ENCODE assay signal across 13 mouse cellular contexts in genomic region chr1:140659607-140660340, GRCm38 (mm10).
A peak's percentile ranks its signal among the peaks of the same experiment; 100 is the strongest.
DNase-seq lines count a peak whose midpoint lies in the region; TF ChIP-seq lines count a peak whose summit lies in the region.
"Had no signal": no experiment of that assay in that cellular context is flagged by ENCODE, and none has a peak within 500 bp of the region (broad histone marks: within the 10 kb centered on the region; RNA-seq: fewer than 3 reads in every experiment).

No protein-coding gene starts in this region.

- no peak overlapping the region for H3K27ac ChIP-seq in left cerebral cortex, adult 2 months
- H3K27ac ChIP-seq: embryonic facial prominence, embryonic 12.5 days; heart, embryonic 13.5 days; liver, embryonic 15.5 days; midbrain, embryonic 12.5 days had no signal

- H3K4me3 ChIP-seq in left cerebral cortex, adult 2 months, result no peak overlapping the region
- H3K4me3 ChIP-seq: embryonic facial prominence, embryonic 12.5 days; heart, embryonic 13.5 days; liver, embryonic 15.5 days; midbrain, embryonic 12.5 days had no signal

- peak; percentile 61 for TF ChIP-seq CTCF in left cerebral cortex, adult 2 months (IDR thresholded peaks at IDR 0.05)

- intact Hi-C loops in left cerebral cortex, adult 2 months (cut with DNase I), result loop anchor here (1.0 to 10.0 kb wide), 3 partner anchors 127 to 1185 kb away; no protein-coding TSS in a partner anchor
- intact Hi-C loops in heart, postnatal 14 days (cut with DNase I), result loop anchor here (2.0 to 5.0 kb wide), 2 partner anchors 112 to 489 kb away; no protein-coding TSS in a partner anchor

- DNase-seq in embryo, embryonic 10 days (ENCODE audit: low spot score), result peak; percentile 17
- no peak for DNase-seq in embryo, embryonic 9.5 days (ENCODE audit: extremely low spot score)
- peak in 1 of 2 experiments; percentile 13 for DNase-seq in left cerebral cortex, adult 2 months (ENCODE audit: extremely low spot score in 1 of 2, low spot score in 2 of 2)
- DNase-seq in left cerebral cortex, adult 8-10 months (ENCODE audit: low spot score in 2 of 2), result no peak
- DNase-seq in brain, embryonic 18.5 days (ENCODE audit: low read depth, low spot score), result peak; percentile 37
- peak; percentile 22 to 34 for DNase-seq in right cerebral cortex, adult 2 months (ENCODE audit: low spot score in 2 of 2)
- no peak for DNase-seq in T-cell, adult 2 months (ENCODE audit: low spot score)
- no peak for DNase-seq in heart, postnatal 14 days
- DNase-seq: thymus, postnatal 25 days had no signal

Comparison
In these comparisons a context has a peak if more than half of its experiments do, and no peak if none do; other contexts are left out.
1. DNase-seq: peak in embryo, embryonic 10 days (single experiment), brain, embryonic 18.5 days (single experiment) and right cerebral cortex, adult 2 months (2 of 2); none in embryo, embryonic 9.5 days (single experiment), left cerebral cortex, adult 8-10 months (0 of 2), T-cell, adult 2 months (single experiment) and heart, postnatal 14 days (0 of 2).